Mouse (Mus musculus) CD4-positive, CD25-positive, alpha-beta regulatory T cell, adult 2 months (primary cell): ENCODE measurements around the gene Impdh1.

Experiments used
- DNase-seq: peaks from one replicate; pipeline ENCODE4 v3.0.0-alpha.2; 2012; ENCODE audit warnings: low read depth, low spot score

Impdh1 gene

GRCm38 (mm10) chr6:29213436-29213835 is 2.7 kb downstream of the Impdh1 start:
- DNase-seq = no peak

- peak; percentile 95 for DNase-seq
Observed at GRCm38 (mm10) chr6:29211806-29212492, 4.2 kb downstream of the Impdh1 start.

GRCm38 (mm10) chr6:29211146-29211545 is 5.0 kb downstream of the Impdh1 start:
- DNase-seq = peak; percentile 29

GRCm38 (mm10) chr6:29210231-29210936 is 5.8 kb downstream of the Impdh1 start:
- DNase-seq = peak; percentile 22

- DNase-seq = no peak
Observed at GRCm38 (mm10) chr6:29208178-29208577, 8.0 kb downstream of the Impdh1 start.

- DNase-seq = no peak
Observed at GRCm38 (mm10) chr6:29207017-29207416, 9.1 kb downstream of the Impdh1 start.

- peak; percentile 2 for DNase-seq
Observed at GRCm38 (mm10) chr6:29206006-29206405, 10.2 kb downstream of the Impdh1 start.

GRCm38 (mm10) chr6:29204932-29205614 is 11.1 kb downstream of the Impdh1 start:
- DNase-seq = peak; percentile 60

GRCm38 (mm10) chr6:29203861-29204585 is 12.1 kb downstream of the Impdh1 start:
- no peak for DNase-seq

GRCm38 (mm10) chr6:29203096-29203495 is 13.1 kb downstream of the Impdh1 start:
- DNase-seq = no peak

GRCm38 (mm10) chr6:29201988-29202387 is 14.2 kb downstream of the Impdh1 start:
- DNase-seq = peak; percentile 3

GRCm38 (mm10) chr6:29201341-29201740 is 14.8 kb downstream of the Impdh1 start:
- DNase-seq = no peak

GRCm38 (mm10) chr6:29200496-29200895 is 15.7 kb downstream of the Impdh1 start:
- DNase-seq = no peak

GRCm38 (mm10) chr6:29199223-29199855 is 16.8 kb downstream of the Impdh1 start:
- no peak for DNase-seq

- peak; percentile 92 for DNase-seq
Observed at GRCm38 (mm10) chr6:29198309-29199222, 17.6 kb downstream of the Impdh1 start.

- no peak for DNase-seq
Observed at GRCm38 (mm10) chr6:29195846-29196698, 20.1 kb downstream of the Impdh1 start.

GRCm38 (mm10) chr6:29195146-29195545 is 21.0 kb downstream of the Impdh1 start:
- DNase-seq = no peak

GRCm38 (mm10) chr6:29193961-29194750 is 22.0 kb downstream of the Impdh1 start:
- no peak for DNase-seq

GRCm38 (mm10) chr6:29187936-29188335 is 28.2 kb downstream of the Impdh1 start:
- DNase-seq = no peak
